ENCODE assay signal across 10 mouse cellular contexts in genomic region chr7:126718787-126719337, GRCm38 (mm10). TPM values are rescaled to one million over a fixed set of nuclear protein-coding genes. Genes with fewer than 3 reads are reported as not detected.
DNase-seq lines count a peak whose midpoint lies in the region; ATAC-seq and TF ChIP-seq lines count a peak whose summit lies in the region.
"Had no signal": no experiment of that assay in that cellular context is flagged by ENCODE, and none has a peak within 500 bp of the region (broad histone marks: within the 10 kb centered on the region; RNA-seq: fewer than 3 reads in every experiment).

No protein-coding gene starts in this region.

- H3K4me1 ChIP-seq in limb, embryonic 10.5 days: no peaks in the 10 kb centered on the region
- H3K4me1 ChIP-seq: hindbrain, embryonic 13.5 days had no signal

- no peak for DNase-seq in left cerebral cortex, adult 2 months (ENCODE audit: extremely low spot score in 1 of 2, low spot score in 2 of 2)
- DNase-seq in left cerebral cortex, postnatal 10 days (ENCODE audit: extremely low spot score in 1 of 2, low spot score in 2 of 2): no peak
- DNase-seq in CD4-positive helper T cell, adult 2 months (ENCODE audit: low read depth, low spot score): peak; percentile 39
- no peak for DNase-seq in Patski (ENCODE audit: low read depth, low spot score)
- DNase-seq in right cerebral cortex, postnatal 4 days: no peak
- DNase-seq in limb, embryonic 10.5 days (ENCODE audit: low spot score): no peak
- DNase-seq: kidney, postnatal 10 days had no signal

- no peak overlapping the region for H3K4me3 ChIP-seq in left cerebral cortex, adult 2 months
- no peak overlapping the region for H3K4me3 ChIP-seq in limb, embryonic 10.5 days
- H3K4me3 ChIP-seq: hindbrain, embryonic 13.5 days had no signal

- H3K27ac ChIP-seq in left cerebral cortex, adult 2 months: no peak overlapping the region
- H3K27ac ChIP-seq in limb, embryonic 10.5 days: no peak overlapping the region
- H3K27ac ChIP-seq: hindbrain, embryonic 13.5 days had no signal

- H3K9me3 ChIP-seq in limb, embryonic 10.5 days (replicated peaks): no peaks in the 10 kb centered on the region

- WGBS in limb, embryonic 10.5 days: 94% methylated on average over 5 of the region's 5 CpGs

- H3K36me3 ChIP-seq in limb, embryonic 10.5 days: no peaks in the 10 kb centered on the region
- H3K36me3 ChIP-seq: hindbrain, embryonic 13.5 days had no signal

- in situ Hi-C loops in Patski (cut with MboI; ENCODE audit: low pct_unique_long_range_greater_than_20kb): no loop called here

- H3K27me3 ChIP-seq in Patski: no peaks in the 10 kb centered on the region
- H3K27me3 ChIP-seq in limb, embryonic 10.5 days (ENCODE audit: low read depth, poor library complexity, severe bottlenecking): no peaks in the 10 kb centered on the region
- H3K27me3 ChIP-seq: hindbrain, embryonic 13.5 days had no signal

- POLR2A ChIA-PET in Patski (lab: Charles Lee): interaction anchor here (0.5 kb wide), 1 partner anchor 880 kb away, joined by 8 read pairs; no protein-coding TSS in a partner anchor

- TF ChIP-seq CTCF in left cerebral cortex, adult 2 months (IDR thresholded peaks at IDR 0.05): peak; percentile 56
- peak; percentile 36 for TF ChIP-seq CTCF in Patski (IDR thresholded peaks at IDR 0.05)

- intact Hi-C loops in left cerebral cortex, adult 2 months (cut with DNase I): no loop called here
- intact Hi-C loops in left cerebral cortex, postnatal 10 days (cut with DNase I): no loop called here

- ATAC-seq in Patski: no peak
- peak; percentile 48; the same call in 1 of the 2 replicates for ATAC-seq in neutrophil, adult 5-6 weeks (ENCODE audit: extremely low read depth, insufficient number of reproducible peaks, low FRiP score, poor library complexity, severe bottlenecking)
- ATAC-seq: forebrain, embryonic 14.5 days had no signal

- CTCF ChIA-PET in Patski (lab: Charles Lee): no interaction called here

RNA-seq across cellular contexts. Expression of gene Coro1a, which starts 11.3 kb away (rescaled TPM):
- 100 to 1,000 TPM; 164 to 185 TPM for total RNA-seq in left cerebral cortex, adult 2 months (2021)
- total RNA-seq in left cerebral cortex, postnatal 10 days (2021): 100 to 1,000 TPM; 178 to 199 TPM
- polyA plus RNA-seq in Patski (2021): 1.3 TPM
- total RNA-seq in neutrophil, adult 5-6 weeks (2017): 1,403 and 1,487 TPM in 2 replicates
- 28.9 and 37.8 TPM in 2 replicates for polyA plus RNA-seq in limb, embryonic 10.5 days (2016; fragmentation: Nextera tagmentation; extraction: Ambion mirVana)

RNA-seq across cellular contexts. Expression of gene Slx1b, which starts 23.3 kb away (rescaled TPM):
- total RNA-seq in left cerebral cortex, adult 2 months (2021): 10 to 100 TPM; 17.9 to 21.1 TPM
- total RNA-seq in left cerebral cortex, postnatal 10 days (2021): 10 to 100 TPM; 21.6 to 22.5 TPM
- 14.8 TPM for polyA plus RNA-seq in Patski (2021)
- total RNA-seq in neutrophil, adult 5-6 weeks (2017): 3.3 and 4.2 TPM in 2 replicates
- 12.6 and 14.8 TPM in 2 replicates for polyA plus RNA-seq in limb, embryonic 10.5 days (2016; fragmentation: Nextera tagmentation; extraction: Ambion mirVana)

RNA-seq across cellular contexts. Expression of gene Bola2, which starts 23.7 kb away (rescaled TPM):
- 100 to 1,000 TPM; 100 to 106 TPM for total RNA-seq in left cerebral cortex, adult 2 months (2021)
- total RNA-seq in left cerebral cortex, postnatal 10 days (2021): 100 to 1,000 TPM; 118 to 124 TPM
- polyA plus RNA-seq in Patski (2021): 102 TPM
- 27.4 and 28.0 TPM in 2 replicates for total RNA-seq in neutrophil, adult 5-6 weeks (2017)
- polyA plus RNA-seq in limb, embryonic 10.5 days (2016; fragmentation: Nextera tagmentation; extraction: Ambion mirVana): 177 and 237 TPM in 2 replicates

RNA-seq across cellular contexts. Expression of gene Mapk3, which starts 40.5 kb away (rescaled TPM):
- 100 to 1,000 TPM; 155 to 166 TPM for total RNA-seq in left cerebral cortex, adult 2 months (2021)
- 100 to 1,000 TPM; 260 to 263 TPM for total RNA-seq in left cerebral cortex, postnatal 10 days (2021)
- 122 TPM for polyA plus RNA-seq in Patski (2021)
- 48.8 and 51.2 TPM in 2 replicates for total RNA-seq in neutrophil, adult 5-6 weeks (2017)
- 47.3 and 55.9 TPM in 2 replicates for polyA plus RNA-seq in limb, embryonic 10.5 days (2016; fragmentation: Nextera tagmentation; extraction: Ambion mirVana)

RNA-seq across cellular contexts. Expression of gene Sult1a1, which starts 42.6 kb away (rescaled TPM):
- 10 to 100 TPM; 10.8 to 13.6 TPM for total RNA-seq in left cerebral cortex, adult 2 months (2021)
- 1 to 10 TPM; 2.7 to 8.2 TPM for total RNA-seq in left cerebral cortex, postnatal 10 days (2021)
- 0.62 TPM for polyA plus RNA-seq in Patski (2021)
- total RNA-seq in neutrophil, adult 5-6 weeks (2017): 0.93 and 1.1 TPM in 2 replicates
- 0.11 and 0.49 TPM in 2 replicates for polyA plus RNA-seq in limb, embryonic 10.5 days (2016; fragmentation: Nextera tagmentation; extraction: Ambion mirVana)
